Mouse (Mus musculus): ENCODE measurements around the gene Hexim1.

Gene Hexim1

DNA sequence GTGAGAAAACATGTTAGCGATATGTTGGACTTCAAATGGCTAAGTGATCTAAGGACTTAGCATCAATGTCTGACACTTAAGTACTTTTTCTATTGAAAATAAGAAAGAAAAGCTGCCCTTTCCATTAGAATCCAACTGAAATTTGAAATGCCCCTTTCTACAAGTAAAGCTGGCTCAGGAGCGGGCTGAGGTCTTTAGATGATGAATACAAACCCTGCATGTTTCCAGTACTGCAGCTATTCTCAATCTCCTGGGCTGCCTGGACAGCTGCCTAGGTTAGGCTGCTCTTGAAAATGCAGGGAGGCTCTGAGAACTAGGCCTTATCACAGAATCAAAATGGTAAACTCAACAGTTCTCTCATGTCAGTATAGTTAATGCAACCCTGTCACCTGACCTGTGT lies 2.8 kb downstream of the Hexim1 start:
- no peak for DNase-seq (ENCODE audit: inconsistent ontology term)

DNA sequence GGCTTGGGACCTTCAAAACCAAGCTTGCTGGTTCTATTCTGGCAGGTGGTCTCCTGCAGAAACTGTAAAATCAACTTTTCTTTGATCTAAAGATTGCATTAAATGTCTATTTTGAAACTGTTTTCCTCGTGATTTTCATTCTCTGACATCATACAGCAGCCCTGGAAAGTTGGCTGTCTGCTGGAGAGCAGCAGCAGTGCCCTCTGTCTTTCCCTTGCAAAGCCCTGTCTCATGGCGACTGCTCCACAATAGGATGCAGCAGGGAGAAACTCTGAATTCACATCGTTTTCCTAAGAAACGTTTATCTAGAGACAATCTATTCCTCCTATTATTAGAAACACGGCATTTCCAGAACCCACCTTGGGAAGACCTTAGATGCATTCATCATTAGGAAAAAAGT lies 3.6 kb downstream of the Hexim1 start:
- DNase-seq (ENCODE audit: inconsistent ontology term): no peak

DNA sequence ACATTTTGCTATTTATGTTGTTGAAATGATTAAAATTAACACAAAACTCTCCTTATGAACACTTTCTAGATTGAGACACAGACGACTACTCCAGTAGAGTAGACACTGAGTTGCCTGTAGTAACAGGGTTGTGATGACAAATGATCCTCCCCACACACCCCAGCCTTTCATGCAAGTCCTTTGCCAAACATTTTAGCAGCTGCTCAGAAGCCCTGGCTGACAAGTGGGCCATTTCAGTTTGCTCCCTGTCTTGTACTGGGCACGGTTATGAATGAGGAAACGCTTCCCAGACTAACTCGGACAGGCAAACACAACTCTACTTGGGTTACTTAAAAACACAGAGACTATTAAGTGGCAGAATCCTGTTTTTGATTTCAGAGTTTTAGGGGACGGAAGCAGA lies 4.3 kb downstream of the Hexim1 start:
- DNase-seq (ENCODE audit: inconsistent ontology term): no peak

DNA sequence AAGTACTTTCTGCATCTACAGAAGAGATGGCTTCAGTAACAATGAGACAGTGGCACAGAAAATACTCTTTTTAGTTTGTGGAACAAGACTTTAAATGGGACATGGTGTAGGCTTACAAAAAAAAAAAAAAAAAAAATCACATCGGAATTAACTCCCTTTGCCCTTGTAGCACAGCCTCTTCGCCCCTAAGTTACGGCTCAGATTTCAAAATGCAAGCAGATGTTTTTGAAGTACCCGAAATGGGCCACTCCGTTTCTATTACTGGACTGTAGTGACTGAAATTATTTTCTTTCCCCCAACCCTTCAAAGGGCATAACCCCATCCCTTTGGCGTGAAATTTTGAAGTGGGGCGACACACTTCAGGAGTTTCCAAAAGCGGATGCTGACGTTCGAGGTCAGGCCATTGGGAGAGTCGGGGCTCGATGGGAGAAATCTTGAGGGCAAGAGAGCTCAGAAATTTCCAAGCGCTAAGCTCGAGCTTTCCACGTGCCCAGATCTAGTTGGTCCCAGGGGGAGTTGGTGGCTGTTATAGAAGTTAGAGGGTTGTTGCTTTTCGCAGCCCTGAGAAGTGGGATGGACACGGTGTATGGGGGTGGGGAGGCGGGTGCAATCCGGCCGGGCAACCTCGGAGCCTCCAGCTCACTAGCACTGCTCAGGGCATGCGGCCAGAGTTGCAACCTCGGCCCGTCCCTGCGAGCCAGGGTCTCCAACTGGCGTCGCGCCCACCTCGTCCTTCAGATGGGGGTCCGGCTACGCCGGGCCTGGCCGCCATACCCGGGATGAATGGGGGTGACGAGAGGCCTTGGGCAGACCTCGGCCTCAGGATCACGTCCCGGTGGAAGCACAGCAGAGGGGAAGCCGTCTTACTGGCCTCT lies 15.9 kb downstream of the Hexim1 start, which contains the start of gene Hexim2:
Gene Hexim2 (plus strand): TSS at position 729 of the 875 bp plus-strand sequence.
- peak; percentile 73 for DNase-seq (ENCODE audit: inconsistent ontology term)

DNA sequence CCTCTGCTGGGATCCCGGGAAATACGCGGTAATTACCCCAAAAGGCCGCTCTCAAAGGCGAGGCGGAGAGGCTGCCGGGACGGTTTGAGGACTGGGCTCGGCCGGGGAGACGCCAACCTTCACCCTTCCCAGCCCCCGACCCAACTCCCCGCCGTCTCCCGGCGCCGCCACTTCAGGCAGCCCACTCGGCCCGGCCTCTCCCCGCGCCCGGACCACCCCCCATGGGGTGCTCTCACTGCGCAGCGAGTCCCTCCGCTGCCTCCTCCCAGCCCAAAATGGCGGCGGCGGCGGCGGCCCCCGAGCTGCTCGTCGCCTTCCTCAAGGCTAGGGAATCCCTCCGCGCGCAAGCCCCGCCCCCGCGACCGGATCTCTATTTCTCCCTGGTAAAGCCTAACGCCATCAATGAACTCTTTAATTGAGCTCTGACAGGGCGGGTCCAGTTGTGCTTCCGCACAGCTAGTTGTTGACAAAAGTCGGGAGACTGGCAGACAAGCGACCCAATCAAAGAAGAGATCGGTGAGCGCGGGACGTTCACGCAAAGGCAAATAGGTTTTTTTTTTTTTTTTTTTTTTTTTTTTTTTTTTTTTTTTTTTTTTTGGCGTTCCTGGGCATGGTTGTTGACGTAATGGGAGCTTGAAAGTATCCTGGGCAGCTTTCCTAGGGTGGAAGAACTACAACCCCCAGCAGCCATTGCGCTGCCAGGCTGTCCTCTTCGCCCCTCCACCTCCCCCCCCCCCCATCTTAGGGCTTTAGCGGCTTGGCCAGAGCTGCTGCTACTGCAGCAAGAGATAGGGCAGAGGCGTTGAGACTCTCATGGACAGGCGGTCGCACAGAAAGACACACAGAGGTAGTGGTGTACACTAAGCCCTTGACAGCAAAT lies 16.8 kb downstream of the Hexim1 start:
- peak; percentile 100 for DNase-seq (ENCODE audit: inconsistent ontology term)

DNA sequence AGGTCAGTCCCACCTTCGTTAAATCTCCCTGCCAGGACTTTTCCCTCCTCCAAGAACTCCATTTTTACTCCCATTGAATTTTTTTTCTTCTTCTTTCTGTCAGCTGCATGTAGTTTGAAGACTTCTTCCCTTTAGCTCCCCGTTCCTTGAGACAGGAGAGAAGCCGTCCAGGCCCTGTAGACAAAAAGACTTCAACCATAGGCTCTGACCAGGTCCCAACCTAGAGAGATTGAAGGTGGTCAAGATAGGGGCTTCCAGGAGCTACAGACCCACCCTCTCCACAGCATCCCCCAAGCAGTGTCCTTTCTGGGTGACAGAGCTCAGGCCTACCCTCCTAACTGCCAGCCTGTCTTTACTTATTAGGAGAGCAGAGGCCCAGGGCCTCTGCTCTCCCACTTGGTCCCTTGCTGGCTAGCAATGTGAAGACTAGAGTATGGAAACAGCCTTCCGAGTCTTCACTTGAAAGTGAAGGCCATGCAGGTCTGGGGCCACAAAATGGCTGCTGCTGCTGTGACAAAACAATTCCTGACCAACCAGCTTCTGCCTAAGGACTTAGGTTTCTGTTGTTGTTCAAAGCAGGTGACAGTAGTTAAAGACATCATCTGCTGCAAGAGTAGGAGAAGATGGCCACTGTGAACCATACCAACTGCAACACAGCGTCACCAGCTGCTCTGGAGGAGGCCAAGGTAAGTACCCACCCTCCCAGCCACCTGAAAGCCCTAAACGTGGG lies 17.6 kb downstream of the Hexim1 start:
- no peak for DNase-seq (ENCODE audit: inconsistent ontology term)

DNA sequence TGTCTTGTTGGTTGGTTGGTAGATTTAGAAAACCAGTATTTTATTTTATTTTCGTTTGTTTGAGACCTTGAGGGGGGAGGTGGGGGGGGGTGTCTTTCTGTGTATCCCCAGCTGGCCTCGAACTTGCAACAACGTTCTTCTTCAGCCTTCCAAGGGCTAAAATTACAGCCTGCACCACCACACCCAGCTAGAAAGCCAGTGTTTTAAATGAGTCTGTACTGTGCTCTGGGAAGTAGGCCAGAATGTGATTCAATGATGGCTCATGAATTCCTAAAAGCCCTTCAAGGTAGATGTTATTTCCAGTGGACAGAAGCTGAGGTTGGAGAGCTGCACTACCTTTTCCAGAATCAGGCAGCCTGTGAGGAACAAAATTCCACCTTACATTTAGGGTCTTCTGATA lies 18.2 kb downstream of the Hexim1 start:
- peak; percentile 74 for DNase-seq (ENCODE audit: inconsistent ontology term)

DNA sequence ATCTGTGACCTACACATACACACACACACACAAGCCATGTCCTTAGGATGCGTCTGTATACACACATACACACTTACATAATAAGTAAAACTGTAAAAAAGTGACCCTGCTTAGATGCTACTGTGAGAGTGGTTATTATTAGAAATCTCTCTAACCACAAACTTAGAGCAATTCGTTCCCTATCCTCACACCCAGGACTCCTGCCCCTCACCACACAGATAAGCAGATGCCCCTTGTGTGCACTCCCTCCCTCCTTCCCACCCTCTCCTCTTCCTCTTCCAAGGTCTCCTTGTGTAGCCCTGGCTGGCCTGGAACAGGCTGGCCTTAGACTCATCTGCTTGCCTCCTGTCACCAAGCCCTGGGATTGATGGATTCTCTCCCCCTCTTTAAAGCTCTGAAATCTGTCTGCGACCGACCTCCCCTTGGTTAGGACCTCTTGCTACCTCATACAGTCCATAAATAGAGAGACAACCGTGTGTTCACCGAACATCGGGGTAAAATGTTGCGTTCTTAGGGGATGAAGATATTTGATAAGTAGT lies 20.1 kb downstream of the Hexim1 start:
- DNase-seq (ENCODE audit: inconsistent ontology term): no peak

DNA sequence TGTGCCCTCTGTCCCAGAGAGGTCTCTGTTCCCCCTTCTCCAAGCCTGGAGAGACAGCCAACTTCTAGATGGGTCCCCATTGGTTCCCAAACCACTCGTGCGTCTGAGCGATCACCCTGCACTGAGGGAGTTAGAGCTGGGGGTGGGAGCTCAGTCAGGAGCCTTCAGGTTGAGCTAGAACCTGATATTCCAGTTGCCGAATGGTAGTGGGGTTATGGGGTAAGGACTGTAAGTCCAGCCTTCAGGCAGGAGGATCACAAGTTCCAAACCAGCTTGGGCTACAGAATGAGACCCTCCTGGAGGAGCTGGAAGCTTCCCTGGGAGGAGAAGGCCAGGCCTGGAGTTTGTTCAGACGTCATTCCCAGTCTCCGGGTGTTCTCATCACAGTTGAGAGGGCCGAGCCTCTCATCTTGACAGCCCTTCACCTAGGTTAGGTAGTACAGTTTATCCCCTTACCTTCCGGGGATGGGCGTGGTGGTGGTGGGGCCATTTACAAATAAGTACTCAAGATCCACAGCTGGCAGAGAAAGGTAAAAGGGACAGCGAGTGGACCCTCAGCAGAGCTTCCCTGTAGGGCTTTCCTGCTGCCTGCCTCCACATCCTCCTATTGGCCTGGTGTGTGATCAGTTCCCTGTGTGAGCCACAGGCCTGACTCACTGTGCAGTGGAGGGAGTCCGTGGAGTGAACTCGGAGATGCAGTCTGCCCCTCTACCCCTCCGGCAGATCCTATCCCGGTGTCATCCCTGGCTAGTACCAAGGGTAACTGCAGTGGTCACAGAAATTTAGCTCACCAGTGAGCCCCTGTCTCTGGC lies 24.1 kb downstream of the Hexim1 start:
- no peak for DNase-seq (ENCODE audit: inconsistent ontology term)

DNA sequence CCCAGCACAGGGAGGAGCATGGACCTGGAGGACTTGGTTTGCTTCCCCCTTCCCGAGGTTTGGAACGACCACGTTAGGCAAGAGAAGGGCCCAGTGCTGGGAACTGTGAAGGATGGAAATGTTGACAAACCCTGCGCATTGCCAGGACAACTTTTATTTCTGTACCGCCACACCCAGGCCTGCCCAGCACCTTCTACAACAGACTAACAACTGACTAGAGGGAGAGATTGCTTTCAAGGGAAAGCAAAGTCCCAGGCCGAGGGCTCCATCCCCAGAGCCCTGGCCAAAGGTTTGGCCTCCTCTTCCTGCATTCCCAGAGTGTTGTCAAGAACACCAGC lies 24.7 kb downstream of the Hexim1 start:
- DNase-seq (ENCODE audit: inconsistent ontology term): no peak

DNA sequence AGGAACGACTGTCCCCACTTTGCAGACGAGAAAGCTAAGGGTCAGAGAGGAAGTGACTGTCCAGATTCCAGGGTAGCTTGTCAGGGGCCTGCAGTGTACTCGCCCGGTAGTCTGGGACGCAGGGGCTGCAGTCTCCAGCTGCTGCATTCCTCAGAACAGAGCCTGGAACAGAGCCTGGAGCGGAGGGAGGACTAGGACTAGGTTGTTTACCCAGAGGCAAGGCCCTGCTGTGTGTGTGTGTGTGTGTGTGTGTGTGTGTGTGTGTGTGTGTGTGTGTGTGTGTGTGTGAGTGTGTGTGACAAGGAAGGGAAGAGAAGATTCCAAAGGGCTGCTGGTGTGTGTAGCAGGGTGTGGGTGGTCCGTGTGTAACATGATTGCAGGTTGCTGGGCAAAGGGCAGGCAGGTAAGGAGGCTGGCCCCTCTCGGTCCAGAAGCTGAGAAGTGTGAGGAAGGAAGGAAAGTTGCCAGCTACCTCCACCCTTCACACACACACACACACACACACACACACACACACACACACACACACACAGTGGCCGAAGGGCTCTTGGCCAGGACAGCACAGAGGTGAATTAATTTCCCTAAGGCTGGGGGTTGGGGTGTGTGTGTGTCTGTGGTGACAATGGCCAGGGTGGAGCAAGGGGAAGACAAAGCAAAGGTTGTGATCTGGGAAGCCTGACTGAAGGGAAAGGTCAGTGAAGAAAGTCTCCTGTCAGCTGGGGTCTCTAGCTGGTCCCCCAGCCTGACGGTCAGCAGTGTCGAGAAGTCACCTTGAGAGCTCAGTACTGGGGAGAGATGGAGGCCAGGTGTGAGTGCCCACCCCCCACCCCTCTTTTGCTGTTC lies 25.3 kb downstream of the Hexim1 start:
- DNase-seq (ENCODE audit: inconsistent ontology term): peak; percentile 75

DNA sequence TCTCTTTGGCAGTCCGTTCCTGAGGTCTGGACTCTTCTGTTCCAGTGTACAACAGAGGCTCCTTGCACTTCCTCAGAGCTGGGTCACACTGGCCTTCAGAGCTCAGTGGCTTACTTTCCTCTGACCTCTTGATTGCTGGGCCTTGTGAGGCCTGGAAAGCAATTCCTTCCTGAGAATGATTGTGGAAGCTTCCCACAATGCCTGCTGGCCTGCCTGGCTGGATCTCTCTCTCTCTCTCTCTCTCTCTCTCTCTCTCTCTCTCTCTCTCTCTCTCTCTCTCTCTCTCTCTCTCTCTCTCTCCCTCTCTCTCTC lies 25.9 kb downstream of the Hexim1 start:
- no peak for DNase-seq (ENCODE audit: inconsistent ontology term)

DNA sequence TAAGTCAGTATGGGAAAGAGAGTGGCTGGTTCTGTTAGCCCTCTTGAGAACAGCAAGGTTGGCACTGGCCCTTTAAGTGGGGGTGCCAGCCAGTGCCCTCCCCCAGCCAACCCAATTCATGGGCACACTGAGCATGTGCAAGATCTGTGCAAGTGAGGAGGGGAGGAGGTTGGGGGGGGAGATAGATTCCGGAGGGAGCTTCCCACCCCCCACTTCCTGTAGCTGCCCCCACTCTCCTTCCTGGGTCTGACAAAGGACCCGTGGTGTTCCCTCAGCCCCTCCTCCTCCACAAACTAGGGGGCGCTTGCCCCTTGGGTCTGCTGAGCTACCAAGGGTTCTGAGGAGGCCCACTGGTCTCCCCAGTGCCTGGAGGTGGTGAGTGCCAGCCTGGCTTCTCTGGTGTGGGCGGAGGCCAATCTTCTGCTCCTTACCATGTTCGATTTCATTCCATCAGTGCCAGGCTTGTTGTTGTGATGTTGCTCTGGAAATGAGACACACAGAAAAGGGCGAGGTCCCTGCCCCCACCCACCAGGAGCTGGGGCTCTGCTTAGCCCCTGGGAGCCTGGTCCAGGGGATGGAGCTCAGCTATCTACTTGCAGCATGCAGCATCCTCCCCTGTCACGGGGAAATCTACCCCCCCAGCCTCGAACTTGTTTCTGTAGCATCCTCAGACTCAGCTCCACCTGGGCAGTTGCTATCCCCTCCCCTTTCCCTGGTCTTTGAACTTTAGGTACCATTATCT lies 26.6 kb downstream of the Hexim1 start:
- peak; percentile 92 for DNase-seq (ENCODE audit: inconsistent ontology term)

DNA sequence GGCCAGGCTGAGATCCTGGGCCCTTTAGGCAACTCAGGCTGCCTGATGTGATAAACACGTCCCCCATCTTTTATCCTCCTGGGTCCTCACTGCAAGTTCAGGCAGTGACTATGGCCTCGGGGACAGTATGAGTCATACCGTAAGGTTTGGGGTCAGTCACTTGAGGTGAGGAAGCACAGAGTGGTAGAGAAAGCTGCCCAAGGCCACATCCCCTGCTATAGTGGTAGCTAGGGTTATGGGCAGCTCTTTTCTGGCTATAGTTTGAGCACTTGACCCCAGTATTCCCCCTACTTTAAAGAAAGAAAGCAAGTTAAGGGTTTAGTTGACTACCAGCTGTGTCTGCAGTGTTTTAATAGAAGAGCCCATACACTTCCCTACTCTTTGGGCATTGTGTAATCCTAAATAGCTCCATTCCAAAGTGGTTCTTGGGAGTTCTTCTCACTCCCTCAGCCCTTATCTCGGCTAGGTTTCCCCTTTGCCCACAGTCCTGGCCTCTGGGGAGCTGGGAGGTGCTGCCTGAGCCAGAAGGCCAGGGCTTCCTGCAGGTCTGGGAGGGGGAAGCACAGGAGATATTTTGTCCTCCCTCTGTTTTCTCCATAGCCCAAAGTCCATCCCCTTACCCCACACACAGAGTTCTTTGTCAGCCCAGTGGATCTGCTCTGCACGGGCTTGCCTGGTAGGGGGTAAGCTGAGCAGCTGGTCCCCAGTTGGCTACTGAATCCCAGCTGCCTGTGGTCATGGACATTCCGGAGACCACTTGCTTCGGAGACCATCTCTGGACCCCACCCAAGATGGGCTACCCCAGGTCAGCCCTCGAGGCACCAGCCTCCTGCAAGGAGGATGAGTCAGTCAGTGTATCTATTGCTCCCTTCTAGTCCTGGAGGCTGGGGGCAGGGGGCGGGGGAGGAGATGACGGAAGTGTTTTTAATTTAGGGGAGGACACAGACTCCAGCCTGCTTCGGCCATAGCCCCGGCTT lies 28.6 kb downstream of the Hexim1 start:
- peak; percentile 69 for DNase-seq (ENCODE audit: inconsistent ontology term)

DNA sequence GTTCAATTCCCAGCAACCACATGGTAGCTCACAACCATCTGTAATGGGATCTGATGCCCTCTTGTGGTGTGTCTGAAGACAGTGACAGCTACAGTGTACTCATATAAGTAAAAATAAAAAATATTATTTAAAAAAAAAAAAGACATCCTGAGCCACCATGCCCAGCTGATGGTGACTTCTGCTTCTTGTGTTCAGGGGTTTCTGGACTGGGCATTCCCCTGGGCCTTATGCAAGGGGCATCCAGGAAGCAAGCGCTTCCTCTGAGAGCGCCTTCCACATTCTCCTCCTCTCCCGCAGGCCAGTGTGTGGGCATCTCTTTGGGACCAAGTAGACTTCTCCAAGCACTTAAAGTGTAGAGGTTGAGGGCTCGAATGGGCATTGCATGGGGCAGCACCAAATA lies 30.4 kb downstream of the Hexim1 start:
- no peak for DNase-seq (ENCODE audit: inconsistent ontology term)

DNA sequence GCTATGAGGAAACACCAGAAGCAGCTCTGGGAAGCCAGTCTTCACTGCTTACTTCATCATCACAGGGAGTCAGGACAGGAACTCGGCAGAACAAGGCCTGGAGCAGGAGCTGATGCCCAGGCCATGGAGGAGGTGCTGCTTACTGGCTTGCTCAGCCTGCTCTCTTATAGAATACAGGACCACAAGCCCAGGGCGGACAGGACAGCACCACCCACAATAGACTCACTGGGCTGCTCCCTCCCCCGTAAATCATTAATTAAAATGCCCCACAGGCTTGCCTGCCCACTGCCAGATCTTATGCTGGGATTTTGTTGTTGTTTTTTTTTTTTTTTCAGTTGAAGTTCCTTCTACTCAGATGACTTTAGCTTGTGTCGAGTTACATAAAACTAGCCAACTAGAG lies 31.7 kb downstream of the Hexim1 start:
- no peak for DNase-seq (ENCODE audit: inconsistent ontology term)

DNA sequence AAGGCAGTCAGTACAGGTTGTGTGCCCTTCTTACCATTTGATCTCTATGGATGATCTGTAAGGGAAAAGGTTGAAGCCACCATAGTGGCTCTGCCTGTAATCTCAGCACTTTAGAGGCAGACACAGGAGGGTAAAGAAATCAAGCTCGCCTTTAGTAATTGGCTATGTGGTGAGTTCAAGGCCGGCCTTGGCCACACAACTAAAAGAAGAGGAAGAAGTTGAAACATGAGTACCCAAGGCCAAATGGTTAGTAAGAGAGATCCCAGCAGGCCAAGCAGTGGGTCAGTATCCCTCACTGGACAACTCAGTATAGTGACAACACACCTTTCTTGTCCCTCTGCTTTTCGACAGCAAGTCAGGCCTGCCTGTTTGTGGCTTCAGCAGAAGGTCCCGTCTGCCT lies 33.7 kb downstream of the Hexim1 start:
- DNase-seq (ENCODE audit: inconsistent ontology term): no peak

Measured in Muller cell, postnatal 12 days (primary cell).